ENCODE assay signal across 9 mouse cellular contexts in the genomic region with DNA sequence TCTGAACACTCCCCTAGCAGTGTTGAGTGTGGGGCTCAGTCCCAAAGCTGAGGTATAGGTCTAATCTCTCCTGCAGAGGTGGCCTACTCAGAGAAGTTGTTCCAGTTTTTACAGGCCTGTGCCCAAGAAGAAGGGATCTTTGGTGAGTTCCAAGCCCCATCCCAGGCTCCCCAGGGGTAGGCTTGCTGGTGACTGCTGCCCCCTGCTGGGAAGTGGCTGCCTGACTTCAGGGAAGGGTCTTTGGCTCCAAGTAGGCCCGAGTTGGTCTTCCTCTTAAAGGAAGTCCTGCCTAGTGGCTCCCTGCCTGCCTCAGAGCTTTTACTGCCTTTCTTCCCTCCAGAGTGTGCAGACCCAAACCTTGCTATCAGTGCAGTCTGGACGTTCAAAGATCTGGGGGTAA. TPM values are rescaled to one million over a fixed set of nuclear protein-coding genes. Genes with fewer than 3 reads are reported as not detected.
DNase-seq lines count a peak whose midpoint lies in the region; ATAC-seq lines count a peak whose summit lies in the region.
"Had no signal": no experiment of that assay in that cellular context is flagged by ENCODE, and none has a peak within 500 bp of the region (broad histone marks: within the 10 kb centered on the region; RNA-seq: fewer than 3 reads in every experiment).

No protein-coding gene starts in this region.

- no peaks in the 10 kb centered on the region for H3K9me3 ChIP-seq in forebrain, embryonic 11.5 days (ENCODE audit: control insufficient read depth, low read length)
- H3K9me3 ChIP-seq in forebrain, embryonic 13.5 days (replicated peaks): no peaks in the 10 kb centered on the region
- H3K9me3 ChIP-seq in midbrain, embryonic 14.5 days (ENCODE audit: control insufficient read depth, low read length): no peaks in the 10 kb centered on the region
- no peaks in the 10 kb centered on the region for H3K9me3 ChIP-seq in midbrain, embryonic 11.5 days (ENCODE audit: control insufficient read depth, low read length)
- H3K9me3 ChIP-seq in liver, embryonic 12.5 days (replicated peaks): no peaks in the 10 kb centered on the region
- H3K9me3 ChIP-seq: midbrain, embryonic 12.5 days had no signal

- H3K4me1 ChIP-seq in forebrain, embryonic 11.5 days (replicated peaks; ENCODE audit: control insufficient read depth, insufficient read depth, low read length): no peaks in the 10 kb centered on the region
- no peaks in the 10 kb centered on the region for H3K4me1 ChIP-seq in forebrain, embryonic 13.5 days
- H3K4me1 ChIP-seq in midbrain, embryonic 14.5 days (ENCODE audit: control insufficient read depth, insufficient read depth, low read length): no peaks in the 10 kb centered on the region
- no peaks in the 10 kb centered on the region for H3K4me1 ChIP-seq in midbrain, embryonic 11.5 days (ENCODE audit: control insufficient read depth, insufficient read depth, low read length)
- peaks cover 27% of the 10 kb centered on the region for H3K4me1 ChIP-seq in liver, embryonic 12.5 days
- H3K4me1 ChIP-seq: midbrain, embryonic 12.5 days had no signal

- H3K36me3 ChIP-seq in forebrain, embryonic 11.5 days (ENCODE audit: control insufficient read depth, insufficient read depth, low read length): no peaks in the 10 kb centered on the region; the same call in 1 of the 2 replicates
- peaks cover 56% of the 10 kb centered on the region for H3K36me3 ChIP-seq in forebrain, embryonic 13.5 days (ENCODE audit: poor library complexity, severe bottlenecking)
- peaks cover 39% of the 10 kb centered on the region for H3K36me3 ChIP-seq in midbrain, embryonic 14.5 days (ENCODE audit: control insufficient read depth, insufficient read depth, low read length)
- H3K36me3 ChIP-seq in midbrain, embryonic 11.5 days (ENCODE audit: control insufficient read depth, insufficient read depth, low read length): no peaks in the 10 kb centered on the region
- peaks cover 45% of the 10 kb centered on the region for H3K36me3 ChIP-seq in liver, embryonic 12.5 days

- no peak overlapping the region for H3K4me2 ChIP-seq in forebrain, embryonic 11.5 days (ENCODE audit: low read depth, low read length, severe bottlenecking)
- no peak overlapping the region for H3K4me2 ChIP-seq in forebrain, embryonic 13.5 days
- no peak overlapping the region for H3K4me2 ChIP-seq in midbrain, embryonic 14.5 days (ENCODE audit: low read length)
- no peak overlapping the region for H3K4me2 ChIP-seq in midbrain, embryonic 11.5 days
- no peak overlapping the region for H3K4me2 ChIP-seq in liver, embryonic 12.5 days
- H3K4me2 ChIP-seq: midbrain, embryonic 12.5 days had no signal

- no peak for ATAC-seq in forebrain, embryonic 11.5 days (replicated peaks; ENCODE audit: low FRiP score)
- no peak for ATAC-seq in forebrain, embryonic 13.5 days
- ATAC-seq in midbrain, embryonic 14.5 days (ENCODE audit: low FRiP score, low TSS enrichment): no peak
- ATAC-seq in midbrain, embryonic 11.5 days (ENCODE audit: low FRiP score): no peak
- peak; percentile 30 for ATAC-seq in liver, embryonic 12.5 days

- H3K9ac ChIP-seq in forebrain, embryonic 11.5 days (ENCODE audit: low read length): no peak overlapping the region
- no peak overlapping the region for H3K9ac ChIP-seq in forebrain, embryonic 13.5 days
- H3K9ac ChIP-seq in midbrain, embryonic 14.5 days (replicated peaks; ENCODE audit: low read length): no peak overlapping the region
- H3K9ac ChIP-seq in midbrain, embryonic 11.5 days (ENCODE audit: low read length): no peak overlapping the region
- no peak overlapping the region for H3K9ac ChIP-seq in liver, embryonic 12.5 days
- H3K9ac ChIP-seq: midbrain, embryonic 12.5 days had no signal

- WGBS in forebrain, embryonic 11.5 days: 34% methylated on average over 2 of the region's 2 CpGs
- WGBS in forebrain, embryonic 13.5 days: 41% methylated on average over 2 of the region's 2 CpGs
- 46% methylated on average over 2 of the region's 2 CpGs for WGBS in midbrain, embryonic 14.5 days
- WGBS in midbrain, embryonic 11.5 days: 44% methylated on average over 2 of the region's 2 CpGs
- WGBS in liver, embryonic 12.5 days (ENCODE audit: insufficient replicate concordance): 13% methylated on average over 2 of the region's 2 CpGs

- H3K27ac ChIP-seq in forebrain, embryonic 11.5 days (ENCODE audit: low read depth, low read length): no peak overlapping the region
- H3K27ac ChIP-seq in forebrain, embryonic 13.5 days: no peak overlapping the region
- H3K27ac ChIP-seq in midbrain, embryonic 14.5 days (replicated peaks; ENCODE audit: low read depth, low read length): no peak overlapping the region
- no peak overlapping the region for H3K27ac ChIP-seq in midbrain, embryonic 11.5 days (ENCODE audit: low read depth, low read length)
- no peak overlapping the region for H3K27ac ChIP-seq in liver, embryonic 12.5 days
- H3K27ac ChIP-seq: midbrain, embryonic 12.5 days had no signal

- DNase-seq in forebrain, embryonic 11.5 days (ENCODE audit: low spot score): peak; percentile 70
- peak; percentile 38 for DNase-seq in midbrain, embryonic 14.5 days
- no peak for DNase-seq in midbrain, embryonic 11.5 days (ENCODE audit: low spot score, missing footprints)
- DNase-seq in brain, adult 2 months (ENCODE audit: low read depth, low spot score): peak; percentile 25
- DNase-seq in thymus, postnatal 36 days: peak; percentile 39 to 48
- no peak for DNase-seq in right cerebral cortex, adult 2 months (ENCODE audit: low spot score in 2 of 2)

- no peak overlapping the region for H3K4me3 ChIP-seq in forebrain, embryonic 11.5 days (ENCODE audit: low read depth, low read length)
- no peak overlapping the region for H3K4me3 ChIP-seq in forebrain, embryonic 13.5 days
- no peak overlapping the region for H3K4me3 ChIP-seq in midbrain, embryonic 14.5 days (replicated peaks; ENCODE audit: low read depth, low read length)
- H3K4me3 ChIP-seq in midbrain, embryonic 11.5 days (ENCODE audit: low read depth, low read length): no peak overlapping the region
- H3K4me3 ChIP-seq in liver, embryonic 12.5 days: no peak overlapping the region
- H3K4me3 ChIP-seq: midbrain, embryonic 12.5 days had no signal

- H3K27me3 ChIP-seq in forebrain, embryonic 11.5 days (ENCODE audit: control insufficient read depth, insufficient read depth, low read length): no peaks in the 10 kb centered on the region
- no peaks in the 10 kb centered on the region for H3K27me3 ChIP-seq in forebrain, embryonic 13.5 days
- H3K27me3 ChIP-seq in midbrain, embryonic 14.5 days (ENCODE audit: control insufficient read depth, insufficient read depth, low read length): no peaks in the 10 kb centered on the region
- H3K27me3 ChIP-seq in midbrain, embryonic 11.5 days (ENCODE audit: control insufficient read depth, insufficient read depth, low read length): no peaks in the 10 kb centered on the region
- H3K27me3 ChIP-seq in liver, embryonic 12.5 days (replicated peaks): peaks cover 5% of the 10 kb centered on the region; the same call in 1 of the 2 replicates
- H3K27me3 ChIP-seq: midbrain, embryonic 12.5 days had no signal

RNA-seq across cellular contexts. Expression of gene Fahd2a, which starts 9.2 kb away (rescaled TPM):
- polyA plus RNA-seq in forebrain, embryonic 11.5 days (2014; fragmentation: Nextera tagmentation; extraction: Ambion mirVana): 25.8 and 26.0 TPM in 2 replicates
- 28.2 and 31.6 TPM in 2 replicates for polyA plus RNA-seq in forebrain, embryonic 13.5 days (2015; fragmentation: Nextera tagmentation; extraction: Ambion mirVana)
- 37.0 and 42.8 TPM in 2 replicates for polyA plus RNA-seq in midbrain, embryonic 14.5 days (2014; fragmentation: Nextera tagmentation; extraction: Ambion mirVana)
- polyA plus RNA-seq in midbrain, embryonic 11.5 days (2014; fragmentation: Nextera tagmentation; extraction: Ambion mirVana): 26.6 and 28.9 TPM in 2 replicates
- 17.2 and 17.5 TPM in 2 replicates for polyA plus RNA-seq in liver, embryonic 12.5 days (2016; fragmentation: Nextera tagmentation; extraction: Ambion mirVana)

RNA-seq across cellular contexts. Expression of gene Gpat2, which starts 10.1 kb away (rescaled TPM):
- polyA plus RNA-seq in forebrain, embryonic 11.5 days (2014; fragmentation: Nextera tagmentation; extraction: Ambion mirVana): 0.16 and 0.40 TPM in 2 replicates
- 0.12 and 0.13 TPM in 2 replicates for polyA plus RNA-seq in forebrain, embryonic 13.5 days (2015; fragmentation: Nextera tagmentation; extraction: Ambion mirVana)
- polyA plus RNA-seq in midbrain, embryonic 14.5 days (2014; fragmentation: Nextera tagmentation; extraction: Ambion mirVana): 0.08 TPM in 2 replicates
- polyA plus RNA-seq in midbrain, embryonic 11.5 days (2014; fragmentation: Nextera tagmentation; extraction: Ambion mirVana): 0.16 and 0.37 TPM in 2 replicates
- polyA plus RNA-seq in liver, embryonic 12.5 days (2016; fragmentation: Nextera tagmentation; extraction: Ambion mirVana): 0.37 and 0.49 TPM in 2 replicates
- polyA plus RNA-seq: midbrain, embryonic 12.5 days had no signal

Comparison
In these comparisons a context has a peak if more than half of its experiments do, and no peak if none do; other contexts are left out.
1. DNase-seq: peak in forebrain, embryonic 11.5 days (single experiment), midbrain, embryonic 14.5 days (single experiment), brain, adult 2 months (single experiment) and thymus, postnatal 36 days (2 of 2); none in midbrain, embryonic 11.5 days (single experiment) and right cerebral cortex, adult 2 months (0 of 2).